Mouse (Mus musculus): Measurements from ENCODE around the gene Gstm3. TPM values are rescaled to one million over a fixed set of nuclear protein-coding genes. Genes with fewer than 3 reads are reported as not detected.

The Gstm3 gene
- polyA plus RNA-seq, 1 experiment, result 0.03 TPM

DNA sequence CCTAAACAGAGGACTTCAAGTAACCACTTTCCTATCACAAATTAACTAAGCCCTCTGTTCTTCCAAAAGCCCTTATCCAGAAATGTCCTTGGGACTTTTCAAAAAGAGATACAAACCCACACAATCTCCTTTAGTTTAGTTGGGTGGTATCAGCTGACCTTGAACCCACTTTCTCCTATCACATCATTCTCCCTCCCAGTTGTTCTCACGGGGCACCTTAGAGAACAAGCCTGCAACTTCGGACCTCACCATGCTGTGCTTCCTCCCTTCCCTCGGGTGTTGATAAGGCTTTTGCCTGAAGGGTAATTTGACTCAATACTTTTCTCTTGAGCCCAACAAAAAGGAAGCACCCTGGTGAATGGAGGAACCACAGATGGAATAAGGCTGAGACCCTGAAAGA lies 33.2 kb downstream of the Gstm3 start:
- H3K9me3 ChIP-seq (ENCODE audit: control insufficient read depth, low read length), result no peaks in the 10 kb centered on the region
- H3K27me3 ChIP-seq (ENCODE audit: control insufficient read depth), result no peaks in the 10 kb centered on the region
- H3K36me3 ChIP-seq (ENCODE audit: control insufficient read depth), result no peaks in the 10 kb centered on the region
- TF ChIP-seq TAL1 (IDR thresholded peaks at IDR 0.05; ENCODE audit: low read length), result no peak
- no peak for TF ChIP-seq GATA1 (IDR thresholded peaks at IDR 0.05; ENCODE audit: low read length)
- no peak overlapping the region for H3K4me3 ChIP-seq (replicated peaks)
- peaks cover 10% of the 10 kb centered on the region for H3K4me1 ChIP-seq (ENCODE audit: control insufficient read depth)

DNA sequence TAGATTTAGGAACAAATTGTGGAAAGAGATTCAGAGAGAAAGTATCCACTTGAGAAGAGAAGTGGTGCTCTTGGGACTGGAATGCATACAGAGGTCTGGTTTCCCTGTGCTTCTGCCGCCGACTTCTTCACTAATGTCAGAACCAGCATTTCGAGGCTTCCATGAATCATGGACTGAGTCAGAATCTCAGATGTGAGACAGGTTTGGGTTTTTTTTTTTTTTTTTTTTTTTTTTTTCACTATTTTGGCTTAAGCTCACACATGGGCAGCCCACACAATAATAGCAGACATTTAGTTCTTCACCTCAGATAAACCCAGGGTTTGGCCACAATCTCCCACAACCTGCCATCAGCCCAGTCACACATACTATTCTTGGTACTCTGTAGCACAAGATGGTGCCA lies 33.8 kb downstream of the Gstm3 start:
- Histone ChIP-seq H3K9me3 (ENCODE audit: control insufficient read depth, low read length) (no peaks in the 10 kb centered on the region), H3K4me3 (replicated peaks) (no peak overlapping the region), H3K36me3 (ENCODE audit: control insufficient read depth) (no peaks in the 10 kb centered on the region), H3K27me3 (ENCODE audit: control insufficient read depth) (no peaks in the 10 kb centered on the region; the same call in 1 of the 2 replicates), H3K4me1 (ENCODE audit: control insufficient read depth) (peaks cover 10% of the 10 kb centered on the region)
- TF ChIP-seq GATA1 (IDR thresholded peaks at IDR 0.05; ENCODE audit: low read length) (no peak), TAL1 (IDR thresholded peaks at IDR 0.05; ENCODE audit: low read length) (no peak; the same call in 2 of the 3 replicates)

DNA sequence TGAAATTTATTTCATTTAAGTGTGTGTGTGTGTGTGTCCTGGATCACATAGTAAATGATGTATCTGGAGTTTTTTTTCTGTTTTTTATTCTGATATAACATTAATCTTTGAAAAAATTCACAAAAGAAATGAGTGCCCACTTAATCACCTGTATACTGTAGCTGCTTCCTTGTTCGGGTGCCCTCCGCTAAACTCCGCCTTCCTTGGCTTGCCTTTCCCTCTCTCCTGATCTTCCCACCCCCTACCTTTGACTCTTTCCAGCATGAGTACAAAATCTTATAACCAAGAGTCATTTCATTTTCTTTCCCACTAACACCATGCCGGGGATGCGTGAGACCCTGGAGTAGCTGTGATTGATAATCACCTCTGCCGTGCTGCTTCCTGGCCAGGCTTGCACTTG lies 37.0 kb downstream of the Gstm3 start:
- H3K36me3 ChIP-seq (ENCODE audit: control insufficient read depth), result no peaks in the 10 kb centered on the region
- H3K4me1 ChIP-seq (ENCODE audit: control insufficient read depth), result peaks cover 8% of the 10 kb centered on the region
- no peaks in the 10 kb centered on the region for H3K9me3 ChIP-seq (ENCODE audit: control insufficient read depth, low read length)
- H3K4me3 ChIP-seq (replicated peaks), result no peak overlapping the region
- no peak for TF ChIP-seq GATA1 (IDR thresholded peaks at IDR 0.05; ENCODE audit: low read length)
- no peak for TF ChIP-seq TAL1 (IDR thresholded peaks at IDR 0.05; ENCODE audit: low read length)
- H3K27me3 ChIP-seq (ENCODE audit: control insufficient read depth), result no peaks in the 10 kb centered on the region; the same call in 1 of the 2 replicates

DNA sequence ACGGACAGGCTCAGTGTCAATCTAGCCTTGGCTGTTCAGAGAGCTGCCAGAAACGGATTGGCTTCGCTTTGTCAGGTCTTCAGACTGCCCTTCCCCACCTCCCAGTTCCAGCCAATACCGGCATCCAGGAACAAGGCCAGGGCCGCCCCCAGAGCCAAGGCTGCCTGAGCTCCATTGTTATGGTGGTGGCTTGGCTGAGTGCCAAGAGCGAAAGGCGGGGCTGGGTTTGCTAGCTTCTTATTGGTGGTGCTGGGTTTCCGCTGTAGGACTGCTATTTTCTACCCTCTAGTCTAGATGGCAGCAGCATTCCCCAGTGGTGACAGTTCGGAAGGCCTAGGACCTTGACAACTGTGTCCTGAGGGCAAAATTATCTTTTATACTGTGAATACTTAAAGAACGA lies 37.4 kb downstream of the Gstm3 start, which contains the start of gene Gstm7:
Gstm7 (minus strand) TSS at position 148 of the 400 bp plus-strand sequence.
- Histone ChIP-seq H3K4me3 (replicated peaks) (peak within 1 kb of the TSS; percentile 49), H3K36me3 (ENCODE audit: control insufficient read depth) (no peaks in the 10 kb centered on the region), H3K27me3 (ENCODE audit: control insufficient read depth) (no peaks in the 10 kb centered on the region; the same call in 1 of the 2 replicates), H3K9me3 (ENCODE audit: control insufficient read depth, low read length) (no peaks in the 10 kb centered on the region), H3K4me1 (ENCODE audit: control insufficient read depth) (peaks cover 8% of the 10 kb centered on the region)
- TF ChIP-seq GATA1 (IDR thresholded peaks at IDR 0.05; ENCODE audit: low read length) (no peak), TAL1 (IDR thresholded peaks at IDR 0.05; ENCODE audit: low read length) (no peak)

DNA sequence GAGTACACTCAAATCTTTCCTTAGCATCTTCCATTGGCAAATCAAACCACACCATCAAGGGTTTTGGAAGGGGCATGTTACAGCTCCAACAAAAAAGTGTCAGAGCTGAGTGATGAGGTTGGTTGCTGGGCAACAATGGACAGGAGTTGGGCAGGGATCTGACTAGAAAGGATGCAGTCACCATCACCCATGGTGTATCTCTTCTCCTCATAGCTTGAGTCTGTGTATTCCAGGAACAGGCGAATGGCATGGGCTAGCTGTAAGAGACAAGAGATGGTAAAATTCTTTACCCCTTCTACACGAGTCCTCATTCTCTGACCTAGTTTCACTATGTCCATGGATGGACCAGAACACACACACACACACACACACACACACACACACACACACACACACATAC lies 37.9 kb downstream of the Gstm3 start:
- no peaks in the 10 kb centered on the region for H3K36me3 ChIP-seq (ENCODE audit: control insufficient read depth)
- H3K9me3 ChIP-seq (ENCODE audit: control insufficient read depth, low read length), result no peaks in the 10 kb centered on the region
- peaks cover 8% of the 10 kb centered on the region for H3K4me1 ChIP-seq (ENCODE audit: control insufficient read depth)
- no peaks in the 10 kb centered on the region; the same call in 1 of the 2 replicates for H3K27me3 ChIP-seq (ENCODE audit: control insufficient read depth)
- no peak for TF ChIP-seq GATA1 (IDR thresholded peaks at IDR 0.05; ENCODE audit: low read length)
- no peak for TF ChIP-seq TAL1 (IDR thresholded peaks at IDR 0.05; ENCODE audit: low read length)
- H3K4me3 ChIP-seq (replicated peaks), result peak overlapping the region; percentile 49

DNA sequence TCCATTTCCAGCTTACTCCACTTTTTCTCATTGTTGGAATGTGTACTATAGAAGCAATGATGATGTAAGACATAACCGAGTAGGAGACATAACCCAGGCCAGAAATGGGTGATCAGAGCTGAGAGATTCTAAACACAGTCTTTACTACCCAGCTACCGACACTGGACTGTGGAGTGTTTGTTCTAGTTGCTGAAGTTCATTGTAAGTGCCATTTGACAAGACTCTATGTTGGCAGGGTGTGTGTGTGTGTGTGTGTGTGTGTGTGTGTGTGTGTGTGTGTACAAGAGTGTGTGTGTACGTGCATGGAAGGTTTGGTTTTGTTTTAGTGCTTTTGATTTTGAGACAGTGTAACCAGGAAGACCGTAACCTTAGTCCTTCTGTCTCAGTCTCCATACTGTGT lies 39.4 kb downstream of the Gstm3 start:
- Histone ChIP-seq H3K27me3 (ENCODE audit: control insufficient read depth) (no peaks in the 10 kb centered on the region; the same call in 1 of the 2 replicates), H3K4me1 (ENCODE audit: control insufficient read depth) (peaks cover 8% of the 10 kb centered on the region), H3K9me3 (ENCODE audit: control insufficient read depth, low read length) (no peaks in the 10 kb centered on the region), H3K36me3 (ENCODE audit: control insufficient read depth) (no peaks in the 10 kb centered on the region), H3K4me3 (replicated peaks) (no peak overlapping the region)
- TF ChIP-seq GATA1 (IDR thresholded peaks at IDR 0.05; ENCODE audit: low read length) (no peak), TAL1 (IDR thresholded peaks at IDR 0.05; ENCODE audit: low read length) (no peak)

DNA sequence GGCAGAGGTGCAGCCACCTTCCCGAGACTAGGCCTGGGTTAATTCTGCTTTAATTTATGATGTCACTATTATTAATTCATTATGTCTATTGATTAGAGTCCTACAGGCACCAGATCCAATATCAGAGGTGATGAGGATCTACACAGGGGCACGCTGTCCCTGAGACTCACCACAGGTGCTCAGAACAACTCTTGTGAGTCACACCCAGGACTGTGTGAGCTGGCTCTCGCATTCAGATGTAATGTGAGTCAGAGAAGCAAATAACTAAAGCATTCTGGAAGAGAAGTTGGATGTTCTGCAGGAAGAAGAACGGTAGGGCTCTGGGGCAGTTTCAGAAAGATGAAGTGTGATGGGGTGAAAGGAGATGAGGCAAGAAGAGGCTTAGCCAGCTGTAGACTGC lies 39.8 kb downstream of the Gstm3 start:
- H3K4me3 ChIP-seq (replicated peaks), result no peak overlapping the region
- no peak for TF ChIP-seq TAL1 (IDR thresholded peaks at IDR 0.05; ENCODE audit: low read length)
- no peak for TF ChIP-seq GATA1 (IDR thresholded peaks at IDR 0.05; ENCODE audit: low read length)
- H3K9me3 ChIP-seq (ENCODE audit: control insufficient read depth, low read length), result no peaks in the 10 kb centered on the region
- H3K36me3 ChIP-seq (ENCODE audit: control insufficient read depth), result no peaks in the 10 kb centered on the region
- H3K4me1 ChIP-seq (ENCODE audit: control insufficient read depth), result peaks cover 8% of the 10 kb centered on the region
- no peaks in the 10 kb centered on the region; the same call in 1 of the 2 replicates for H3K27me3 ChIP-seq (ENCODE audit: control insufficient read depth)

DNA sequence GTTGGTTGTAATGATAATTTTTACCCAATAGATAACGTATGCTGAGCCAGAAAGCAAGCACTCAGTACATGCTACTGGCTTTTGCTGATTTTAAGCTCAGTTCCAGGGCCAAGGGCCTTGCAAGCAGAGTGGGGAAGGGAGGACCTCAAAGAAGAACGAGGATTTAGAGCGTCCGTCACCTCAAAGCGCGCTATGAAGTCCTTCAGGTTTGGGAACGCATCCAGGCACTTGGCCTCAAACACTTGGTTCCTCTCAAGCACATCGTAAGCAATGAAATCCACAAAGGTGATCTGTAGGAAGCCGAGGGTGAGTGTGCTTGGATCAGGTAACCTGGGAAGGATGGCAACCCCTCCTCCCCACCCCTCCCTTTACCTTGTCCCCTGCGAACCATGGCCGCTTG lies 40.4 kb downstream of the Gstm3 start:
- TF ChIP-seq TAL1 (IDR thresholded peaks at IDR 0.05; ENCODE audit: low read length) (no peak), GATA1 (IDR thresholded peaks at IDR 0.05; ENCODE audit: low read length) (no peak)
- Histone ChIP-seq H3K4me1 (ENCODE audit: control insufficient read depth) (peaks cover 8% of the 10 kb centered on the region), H3K36me3 (ENCODE audit: control insufficient read depth) (no peaks in the 10 kb centered on the region), H3K4me3 (replicated peaks) (no peak overlapping the region), H3K27me3 (ENCODE audit: control insufficient read depth) (no peaks in the 10 kb centered on the region; the same call in 1 of the 2 replicates), H3K9me3 (ENCODE audit: control insufficient read depth, low read length) (no peaks in the 10 kb centered on the region)

DNA sequence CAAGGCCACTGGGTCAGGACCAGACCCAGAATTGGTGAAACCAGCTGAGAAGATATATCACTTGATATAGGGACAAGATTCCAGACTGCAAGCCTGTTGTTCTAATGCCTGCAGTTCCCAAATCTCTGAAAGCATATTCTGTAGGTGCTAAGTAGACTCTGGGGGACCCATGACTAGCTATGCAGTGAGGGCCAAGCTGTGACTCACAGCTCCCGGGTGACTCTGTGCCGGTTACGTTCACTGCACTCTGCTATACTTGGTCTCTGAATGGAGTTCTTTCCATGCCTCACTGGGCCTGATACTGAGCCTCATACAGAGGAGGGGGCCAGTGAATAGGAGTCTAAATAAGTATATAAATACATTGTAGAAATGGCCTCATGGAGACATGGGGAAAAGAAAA lies 41.2 kb downstream of the Gstm3 start:
- Histone ChIP-seq H3K9me3 (ENCODE audit: control insufficient read depth, low read length) (no peaks in the 10 kb centered on the region), H3K4me3 (replicated peaks) (no peak overlapping the region), H3K27me3 (ENCODE audit: control insufficient read depth) (no peaks in the 10 kb centered on the region; the same call in 1 of the 2 replicates), H3K36me3 (ENCODE audit: control insufficient read depth) (no peaks in the 10 kb centered on the region), H3K4me1 (ENCODE audit: control insufficient read depth) (peaks cover 8% of the 10 kb centered on the region)
- TF ChIP-seq TAL1 (IDR thresholded peaks at IDR 0.05; ENCODE audit: low read length), result no peak
- TF ChIP-seq GATA1 (IDR thresholded peaks at IDR 0.05; ENCODE audit: low read length), result no peak

DNA sequence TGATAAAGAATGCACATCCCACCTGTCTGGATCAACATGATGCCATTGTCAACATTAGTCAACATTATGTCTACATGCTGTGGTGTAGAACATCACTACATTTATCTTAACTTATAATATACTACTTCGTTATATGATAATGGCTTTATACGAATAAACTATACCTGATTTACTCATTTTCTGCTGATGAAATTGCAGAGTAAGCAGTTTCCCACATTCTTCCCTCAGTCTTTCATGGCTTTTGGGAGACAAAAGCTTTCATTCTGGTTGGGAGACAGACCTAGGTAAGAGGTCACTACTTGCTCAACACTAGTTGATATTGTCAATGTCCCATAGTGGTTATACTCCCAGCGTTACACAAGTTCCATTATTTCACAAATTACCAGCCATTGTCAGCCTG lies 43.7 kb downstream of the Gstm3 start:
- H3K9me3 ChIP-seq (ENCODE audit: control insufficient read depth, low read length), result no peaks in the 10 kb centered on the region
- no peaks in the 10 kb centered on the region for H3K36me3 ChIP-seq (ENCODE audit: control insufficient read depth)
- H3K4me3 ChIP-seq (replicated peaks), result no peak overlapping the region
- TF ChIP-seq GATA1 (IDR thresholded peaks at IDR 0.05; ENCODE audit: low read length) (no peak), TAL1 (IDR thresholded peaks at IDR 0.05; ENCODE audit: low read length) (no peak)
- no peaks in the 10 kb centered on the region for H3K4me1 ChIP-seq (ENCODE audit: control insufficient read depth)
- H3K27me3 ChIP-seq (ENCODE audit: control insufficient read depth), result no peaks in the 10 kb centered on the region; the same call in 1 of the 2 replicates

All from erythroblast, embryonic 14.5 days (primary cell).